31 mouse cellular contexts compared by ENCODE assay signal in genomic region chr12:67847517-67847916, GRCm38 (mm10).
"Had no signal": no experiment of that assay in that cellular context is flagged by ENCODE, and none has a peak within 500 bp of the region (broad histone marks: within the 10 kb centered on the region; RNA-seq: fewer than 3 reads in every experiment).

No protein-coding gene starts in this region.

- H3K4me3 ChIP-seq: left cerebral cortex, adult 2 months; limb, embryonic 10.5 days; limb, embryonic 12.5 days; limb, embryonic 13.5 days; limb, embryonic 15.5 days; liver, embryonic 12.5 days; liver, embryonic 13.5 days; liver, embryonic 15.5 days; lung, embryonic 15.5 days; megakaryocyte, embryonic 14.5 days; midbrain, embryonic 10.5 days; midbrain, embryonic 12.5 days; midbrain, embryonic 13.5 days; midbrain, embryonic 15.5 days; myocyte; neural tube, embryonic 12.5 days had no signal

- H3K4me1 ChIP-seq: limb, embryonic 10.5 days; limb, embryonic 12.5 days; limb, embryonic 13.5 days; limb, embryonic 15.5 days; liver, embryonic 12.5 days; liver, embryonic 13.5 days; liver, embryonic 15.5 days; lung, embryonic 15.5 days; megakaryocyte, embryonic 14.5 days; midbrain, embryonic 10.5 days; midbrain, embryonic 12.5 days; midbrain, embryonic 13.5 days; midbrain, embryonic 15.5 days; neural tube, embryonic 12.5 days had no signal

- H3K9ac ChIP-seq: limb, embryonic 12.5 days; limb, embryonic 13.5 days; limb, embryonic 15.5 days; liver, embryonic 12.5 days; liver, embryonic 13.5 days; liver, embryonic 15.5 days; lung, embryonic 14.5 days; lung, embryonic 15.5 days; midbrain, embryonic 12.5 days; midbrain, embryonic 13.5 days; midbrain, embryonic 15.5 days; neural tube, embryonic 12.5 days had no signal

- DNase-seq: left cerebral cortex, postnatal 4 days; liver; liver, embryonic 13.5 days; lung, adult 18-20 months; lung, adult 2 months; lung, embryonic 14.5 days; lung, postnatal 10 days; lung, postnatal 14 days; lung, postnatal 36 days; lung, postnatal 4 days; midbrain, embryonic 14.5 days had no signal

- H3K27me3 ChIP-seq: limb, embryonic 12.5 days; limb, embryonic 13.5 days; limb, embryonic 15.5 days; liver, embryonic 12.5 days; liver, embryonic 13.5 days; liver, embryonic 15.5 days; lung, embryonic 15.5 days; megakaryocyte, embryonic 14.5 days; midbrain, embryonic 12.5 days; midbrain, embryonic 13.5 days; midbrain, embryonic 15.5 days; neural tube, embryonic 12.5 days had no signal

- H3K36me3 ChIP-seq: limb, embryonic 10.5 days; limb, embryonic 12.5 days; limb, embryonic 13.5 days; limb, embryonic 15.5 days; liver, embryonic 12.5 days; liver, embryonic 13.5 days; liver, embryonic 15.5 days; lung, embryonic 15.5 days; midbrain, embryonic 10.5 days; midbrain, embryonic 12.5 days; midbrain, embryonic 13.5 days; midbrain, embryonic 15.5 days; neural tube, embryonic 12.5 days had no signal

- ATAC-seq: liver, embryonic 12.5 days; lung, postnatal 0 days; midbrain, embryonic 13.5 days; midbrain, embryonic 15.5 days; midbrain, embryonic 16.5 days had no signal

- H3K4me2 ChIP-seq: limb, embryonic 12.5 days; limb, embryonic 13.5 days; limb, embryonic 15.5 days; liver, embryonic 11.5 days; liver, embryonic 12.5 days; liver, embryonic 13.5 days; liver, embryonic 15.5 days; lung, embryonic 14.5 days; lung, embryonic 15.5 days; midbrain, embryonic 11.5 days; midbrain, embryonic 12.5 days; midbrain, embryonic 13.5 days; midbrain, embryonic 15.5 days; neural tube, embryonic 12.5 days had no signal

- H3K9me3 ChIP-seq: limb, embryonic 10.5 days; limb, embryonic 12.5 days; limb, embryonic 13.5 days; limb, embryonic 15.5 days; liver, embryonic 12.5 days; liver, embryonic 13.5 days; liver, embryonic 15.5 days; lung, embryonic 15.5 days; megakaryocyte, embryonic 14.5 days; midbrain, embryonic 10.5 days; midbrain, embryonic 12.5 days; midbrain, embryonic 13.5 days; midbrain, embryonic 15.5 days; neural tube, embryonic 12.5 days had no signal

- H3K27ac ChIP-seq: left cerebral cortex, adult 2 months; limb, embryonic 10.5 days; limb, embryonic 12.5 days; limb, embryonic 13.5 days; limb, embryonic 15.5 days; liver, embryonic 12.5 days; liver, embryonic 13.5 days; liver, embryonic 15.5 days; lung, embryonic 15.5 days; macrophage; midbrain, embryonic 10.5 days; midbrain, embryonic 12.5 days; midbrain, embryonic 13.5 days; midbrain, embryonic 15.5 days; neural tube, embryonic 12.5 days had no signal
